Mouse (Mus musculus) ES-E14 (cell line): ENCODE data around the gene Rapgef2. TPM values are rescaled to one million over a fixed set of nuclear protein-coding genes. Genes with fewer than 3 reads are reported as not detected.

ENCODE experiments used
- DNase-seq: peaks from one replicate; pipeline ENCODE4 v3.0.0-alpha.2; 2013; ENCODE audit warnings: low read depth, low spot score
- H3K27ac ChIP-seq: 2 replicates; pipeline ENCODE4 v1.5.1; 2012; ENCODE audit warnings: low read depth, mild to moderate bottlenecking, low read length, moderate library complexity, mixed read lengths; ENCODE audit not compliant: poor library complexity, insufficient read depth, severe bottlenecking
- H3K36me3 ChIP-seq: 2 replicates; pipeline ENCODE4 v1.6.1; 2012; ENCODE audit warnings: mild to moderate bottlenecking, low read length, moderate library complexity, mixed read lengths; ENCODE audit not compliant: control insufficient read depth, poor library complexity, insufficient read depth, severe bottlenecking
- H3K4me1 ChIP-seq, 2 experiments: fragments of 150-350 bp in 1 of 2; sonication (generic) in 1 of 2; 2 replicates each; pipeline ENCODE4 v1.6.1; 2012; ENCODE audit warnings: low read length in 2 of 2, mild to moderate bottlenecking in 1 of 2, mixed read lengths in 1 of 2; ENCODE audit not compliant: control insufficient read depth in 2 of 2, insufficient read depth in 2 of 2, poor library complexity in 1 of 2
- H3K4me3 ChIP-seq, 2 experiments: fragments of 150-350 bp in 1 of 2; sonication (generic) in 1 of 2; 2 replicates each; pipeline ENCODE4 v1.5.1; 2012; ENCODE audit warnings: low read length in 2 of 2, low read depth in 1 of 2, mild to moderate bottlenecking in 1 of 2, mixed read lengths in 1 of 2; ENCODE audit not compliant: insufficient read depth in 1 of 2, poor library complexity in 1 of 2, severe bottlenecking in 1 of 2
- H3K9ac ChIP-seq: 2 replicates; pipeline ENCODE4 v1.6.1; 2012; ENCODE audit warnings: low read depth, mild to moderate bottlenecking, low read length, mixed read lengths; ENCODE audit not compliant: poor library complexity, insufficient read depth, severe bottlenecking
- H3K9me3 ChIP-seq: fragments of 150-350 bp; sonication (generic); 2 replicates; pipeline ENCODE4 v1.6.1; 2012; ENCODE audit warnings: low read depth, mild to moderate bottlenecking, low read length; ENCODE audit not compliant: control insufficient read depth, insufficient read depth
- CHD2 ChIP-seq: IDR thresholded peaks from 2 replicates; pipeline ENCODE4 v1.6.1; 2014; ENCODE audit warnings: mild to moderate bottlenecking, low read depth, low read length, inconsistent platforms
- HCFC1 ChIP-seq: IDR thresholded peaks from 2 replicates; pipeline ENCODE4 v1.6.1; 2012; ENCODE audit warnings: low read length, inconsistent platforms, borderline replicate concordance; ENCODE audit not compliant: insufficient read depth
- MAFK ChIP-seq: IDR thresholded peaks from 2 replicates; pipeline ENCODE4 v1.6.1; 2014; ENCODE audit warnings: mild to moderate bottlenecking, low read depth, low read length, inconsistent platforms; ENCODE audit not compliant: insufficient read depth
- ZC3H11A ChIP-seq: IDR thresholded peaks from 2 replicates; pipeline ENCODE4 v1.6.1; 2012; ENCODE audit warnings: low read depth, mild to moderate bottlenecking, inconsistent platforms, low read length, borderline replicate concordance
- ZNF384 ChIP-seq: IDR thresholded peaks from 2 replicates; pipeline ENCODE4 v1.6.1; 2012; ENCODE audit warnings: low read depth, low read length, inconsistent platforms
- in situ Hi-C, 2 experiments: fragments of 600-800 bp; cut with MboI; formaldehyde crosslinking; loops; one replicate each; pipeline ENCODE4 v1.15.1; 2025; ENCODE audit warnings: low sequenced_read_pairs in 2 of 2, inconsistent platforms in 1 of 2; ENCODE audit not compliant: unreplicated experiment in 2 of 2
- total RNA-seq: library from RNA; depleted of rRNA; stranded (reverse); fragments of 300-350 nt; gene quantifications from 2 replicates; pipeline ENCODE4 v1.2.3, GENCODE M21; 2012

Gene Rapgef2
- total RNA-seq, 1 experiment = 12.0 TPM

DNA sequence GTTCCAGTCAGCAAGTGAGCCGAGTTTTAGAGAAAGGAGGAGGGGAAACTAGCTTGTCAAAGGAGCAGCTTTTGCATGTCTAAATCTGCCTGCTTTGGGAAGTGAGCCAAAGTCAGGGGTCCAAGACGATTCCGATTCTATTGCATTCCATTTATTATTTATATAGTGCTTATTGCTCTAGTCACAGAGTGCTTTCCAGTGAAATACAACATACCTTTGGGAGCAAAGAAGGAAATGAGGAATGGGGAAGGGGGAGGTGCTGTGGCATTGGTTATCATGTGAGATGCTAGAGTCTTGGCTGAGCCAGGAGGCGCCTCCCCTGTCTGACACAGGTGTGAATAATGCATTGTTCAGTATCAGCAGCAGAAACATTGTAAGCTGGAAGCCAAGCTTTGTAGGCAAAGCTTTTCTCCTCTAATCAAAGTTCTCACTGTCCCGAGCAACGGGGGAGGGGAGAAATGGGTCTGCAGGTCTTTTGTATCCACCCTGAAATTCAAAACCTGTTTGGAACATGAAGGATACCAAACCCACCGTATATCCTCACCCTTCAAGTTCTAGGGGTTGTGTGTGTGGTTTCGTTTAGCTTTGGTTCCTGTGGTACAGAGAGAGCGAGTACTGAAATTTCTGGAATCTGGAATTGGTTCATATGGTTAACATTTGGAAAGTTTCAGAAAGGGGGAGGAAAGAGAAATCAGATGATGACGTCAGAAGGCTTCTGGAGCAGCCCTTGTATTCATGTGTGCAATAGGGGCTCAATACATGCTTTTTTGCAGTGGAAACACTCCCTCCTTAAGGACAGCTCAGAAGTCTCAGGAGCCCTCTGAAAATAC, 38.6 kb upstream of the Rapgef2 start:
- Histone ChIP-seq H3K4me1 (peaks cover 0 to 15% of the 10 kb centered on the region in 2 experiments; a peak in 2 of 4 replicates), H3K9me3 (no peaks in the 10 kb centered on the region), H3K4me3 (no peak overlapping the region), H3K27ac (no peak overlapping the region), H3K36me3 (no peaks in the 10 kb centered on the region), H3K9ac (no peak overlapping the region)
- in situ Hi-C loops = no loop called here
- no peak for DNase-seq
- TF ChIP-seq ZNF384 (no peak), ZC3H11A (no peak), MAFK (no peak), CHD2 (no peak), HCFC1 (no peak)

DNA sequence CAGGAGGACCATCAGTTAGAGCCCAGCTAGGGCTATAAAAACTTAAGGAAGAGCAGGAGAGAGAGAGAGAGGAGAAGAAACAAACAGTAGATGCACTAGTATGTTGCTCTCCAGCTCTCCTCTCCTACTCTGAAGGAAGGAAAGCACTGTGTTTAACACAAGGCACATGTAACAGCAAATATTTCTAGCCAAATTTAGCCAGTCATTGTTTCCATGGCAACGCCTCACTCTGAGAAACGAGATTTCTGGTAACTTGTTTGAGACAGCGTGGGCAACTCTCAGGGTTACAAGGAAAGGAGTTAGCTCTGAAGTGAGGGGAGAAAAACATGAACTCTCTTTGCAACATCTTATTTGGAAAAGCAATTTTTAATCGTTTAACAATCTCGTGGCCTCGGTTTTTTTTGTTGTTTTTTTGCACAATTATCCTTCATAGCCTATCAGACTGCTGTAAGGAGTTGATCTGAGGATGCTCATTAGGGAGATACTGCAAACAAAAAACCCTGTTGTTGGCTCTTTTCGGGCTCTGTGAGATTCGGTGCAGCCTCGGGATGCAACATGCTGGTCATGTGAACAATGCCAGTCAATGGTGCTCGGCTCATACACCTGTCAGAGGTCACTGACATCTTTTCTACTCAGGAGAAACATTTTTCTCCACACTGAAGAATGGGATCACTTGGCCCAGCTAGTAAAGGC, 27.8 kb upstream of the Rapgef2 start:
- in situ Hi-C loops = no loop called here
- no peak for DNase-seq

DNA sequence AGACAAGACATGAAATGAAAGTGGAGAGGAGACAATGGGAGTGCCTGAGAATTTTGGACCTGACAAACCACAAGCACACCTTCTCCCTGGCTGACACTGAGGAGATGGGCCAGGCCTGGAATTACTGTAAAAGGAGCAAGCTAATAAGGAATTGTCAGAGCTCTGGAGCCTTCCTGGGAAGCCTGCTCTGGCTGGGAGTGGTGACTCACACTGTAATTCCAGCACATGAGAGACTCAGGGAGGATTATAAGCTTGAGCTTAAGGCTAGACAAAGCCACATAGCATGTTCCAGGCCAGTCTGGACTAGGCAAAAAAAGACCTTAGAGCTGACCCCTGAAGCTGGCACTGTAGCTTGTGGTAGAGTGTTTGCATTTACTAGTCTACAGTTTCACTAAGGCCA, 25.6 kb upstream of the Rapgef2 start:
- TF ChIP-seq CHD2 (no peak), HCFC1 (no peak), MAFK (no peak), ZC3H11A (no peak), ZNF384 (no peak)
- in situ Hi-C loops = no loop called here
- DNase-seq = no peak
- H3K27ac ChIP-seq = no peak overlapping the region
- no peaks in the 10 kb centered on the region for H3K36me3 ChIP-seq
- H3K4me3 ChIP-seq = no peak overlapping the region
- H3K9ac ChIP-seq = no peak overlapping the region
- no peaks in the 10 kb centered on the region for H3K4me1 ChIP-seq
- H3K9me3 ChIP-seq = no peaks in the 10 kb centered on the region

More for the DNA sequence above, 27.8 kb upstream of the Rapgef2 start:
- Histone ChIP-seq H3K9me3 (no peaks in the 10 kb centered on the region), H3K27ac (no peak overlapping the region), H3K4me1 (no peaks in the 10 kb centered on the region), H3K9ac (no peak overlapping the region), H3K4me3 (no peak overlapping the region), H3K36me3 (no peaks in the 10 kb centered on the region)
- TF ChIP-seq ZNF384 (no peak), ZC3H11A (no peak), MAFK (no peak), CHD2 (no peak), HCFC1 (no peak)

DNA sequence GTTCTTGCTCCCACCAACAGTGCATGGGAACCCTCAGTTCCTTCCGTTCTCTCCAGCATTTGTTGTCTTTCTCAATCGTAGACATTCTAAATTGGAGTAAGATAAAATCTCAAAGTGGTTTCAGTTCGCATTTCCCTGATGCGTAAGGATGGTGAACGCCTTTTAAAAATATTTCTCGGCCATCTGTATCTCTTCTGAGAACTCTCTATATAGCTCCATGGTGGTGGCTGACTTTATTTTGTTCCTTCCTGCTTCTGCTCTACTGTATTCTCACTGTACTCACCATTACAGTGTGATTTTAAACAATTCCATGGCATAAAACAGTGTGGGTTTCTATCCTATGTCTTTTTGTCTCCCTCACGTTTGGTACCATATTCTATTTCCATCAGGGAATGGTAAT, 23.9 kb upstream of the Rapgef2 start:
- DNase-seq = no peak
- Histone ChIP-seq H3K9me3 (no peaks in the 10 kb centered on the region), H3K27ac (no peak overlapping the region), H3K4me3 (no peak overlapping the region), H3K9ac (no peak overlapping the region), H3K4me1 (no peaks in the 10 kb centered on the region), H3K36me3 (no peaks in the 10 kb centered on the region)
- TF ChIP-seq CHD2 = no peak
- no peak for TF ChIP-seq ZC3H11A
- no peak for TF ChIP-seq HCFC1
- TF ChIP-seq MAFK = no peak
- no peak for TF ChIP-seq ZNF384
- in situ Hi-C loops = no loop called here
